Mouse (Mus musculus) adrenal gland, postnatal 14 days (tissue): ENCODE measurements around the gene Asb18. TPM values are rescaled to one million over a fixed set of nuclear protein-coding genes. Genes with fewer than 3 reads are reported as not detected.
A peak's percentile ranks its signal among the peaks of the same experiment; 100 is the strongest.

ENCODE experiments used
- DNase-seq: peaks from one replicate; pipeline ENCODE4 v3.0.0; 2021; ENCODE audit warnings: mixed read lengths
- total RNA-seq: library from RNA; stranded (reverse); gene quantifications from 2 replicates; pipeline ENCODE4 v1.2.3, GENCODE M21; 2021

The Asb18 gene
- total RNA-seq, 1 experiment from 2014 or later: not detected

DNA sequence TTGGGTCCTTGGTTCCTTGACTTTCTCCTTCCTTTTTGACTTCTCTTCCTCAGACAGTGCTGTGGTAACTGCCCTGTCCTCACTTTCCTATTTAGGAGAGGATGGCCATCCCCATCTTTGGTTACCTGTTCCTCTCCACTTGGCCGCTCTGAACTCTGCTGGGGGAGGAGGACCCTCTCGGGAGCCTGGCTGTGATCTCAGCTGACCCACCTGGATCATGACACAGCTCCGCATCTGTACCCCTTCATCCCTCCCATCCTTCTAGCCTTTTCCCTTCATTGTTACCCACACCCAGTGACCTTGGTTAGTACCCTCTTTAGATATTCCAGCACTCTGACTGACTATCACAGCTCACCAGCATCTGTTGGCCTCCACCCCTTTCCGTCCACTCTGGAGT lies 44.8 kb downstream of the Asb18 start:
- no peak for DNase-seq

DNA sequence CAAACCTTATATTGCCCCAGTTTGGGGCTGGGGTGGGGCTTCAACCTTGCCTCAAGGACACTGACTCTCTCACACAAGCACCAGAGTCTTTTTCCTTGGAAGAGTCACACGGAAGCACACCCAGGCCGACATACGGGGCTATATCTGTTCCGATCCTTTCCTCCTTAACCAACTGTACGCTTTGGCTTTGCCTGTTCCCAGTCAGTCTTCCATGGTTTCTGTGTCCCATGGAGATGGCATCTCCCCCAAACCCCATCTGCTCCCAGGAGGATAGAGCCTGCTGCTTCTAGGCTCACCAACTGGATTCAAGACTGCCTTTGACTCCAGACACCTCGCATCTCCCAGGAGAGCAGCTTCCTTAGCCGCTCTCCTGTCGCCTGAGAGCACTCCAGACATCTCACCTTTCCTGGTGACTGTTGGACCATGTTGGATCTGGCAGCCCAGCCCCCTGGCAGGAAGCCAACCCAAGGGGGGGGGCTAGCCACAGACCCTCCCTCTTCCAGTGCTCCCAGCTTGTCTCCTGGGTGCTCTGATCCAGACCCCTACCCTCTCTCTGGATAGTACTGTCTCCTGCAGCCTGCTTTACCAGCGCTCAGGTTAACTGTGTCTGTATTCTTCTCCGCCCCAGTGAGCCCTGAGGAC lies 45.3 kb downstream of the Asb18 start:
- DNase-seq: no peak

DNA sequence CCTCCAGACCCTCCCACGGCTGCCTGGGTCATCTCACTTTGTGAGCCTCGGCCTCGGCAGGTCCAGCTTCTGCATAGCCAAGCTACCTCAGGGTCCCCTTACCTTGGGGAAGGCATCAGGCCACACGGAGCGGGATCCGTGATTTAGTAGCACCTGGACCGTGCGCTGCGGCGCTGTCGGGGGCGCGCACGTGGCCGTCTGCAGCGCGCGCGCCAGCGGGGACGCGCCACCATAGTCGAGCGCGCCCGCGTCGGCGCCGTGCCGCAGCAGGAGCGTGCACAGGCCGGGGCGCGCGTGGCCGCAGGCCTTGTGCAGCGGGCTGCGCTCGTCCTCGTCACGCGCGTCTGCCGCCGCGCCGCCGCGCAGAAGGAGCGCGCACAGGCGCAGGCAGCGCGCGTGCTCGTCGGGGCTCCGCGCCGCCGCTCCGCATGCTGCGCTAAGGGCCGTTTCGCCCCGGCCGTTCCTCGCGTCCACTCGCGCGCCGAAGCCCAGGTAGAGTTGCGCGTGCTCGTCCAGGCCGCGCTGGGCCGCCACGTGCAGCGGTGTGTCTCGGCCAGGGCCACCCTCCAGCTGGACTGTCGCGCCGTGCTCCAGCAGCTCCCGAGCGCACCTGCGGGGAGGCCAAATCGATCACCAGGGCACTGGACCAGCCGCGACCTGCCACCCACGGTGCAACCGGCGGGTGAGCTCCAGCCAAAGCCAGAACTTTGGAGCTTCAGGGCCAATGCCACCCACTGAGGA lies 46.2 kb downstream of the Asb18 start:
- peak; percentile 39 for DNase-seq

- no peak for DNase-seq
These were observed 46.9 kb downstream of the Asb18 start for GRCm38 (mm10) chr1:89967585-89967984.

GRCm38 (mm10) chr1:89964426-89964825 lies 50.0 kb downstream of the Asb18 start:
- DNase-seq: no peak

DNA sequence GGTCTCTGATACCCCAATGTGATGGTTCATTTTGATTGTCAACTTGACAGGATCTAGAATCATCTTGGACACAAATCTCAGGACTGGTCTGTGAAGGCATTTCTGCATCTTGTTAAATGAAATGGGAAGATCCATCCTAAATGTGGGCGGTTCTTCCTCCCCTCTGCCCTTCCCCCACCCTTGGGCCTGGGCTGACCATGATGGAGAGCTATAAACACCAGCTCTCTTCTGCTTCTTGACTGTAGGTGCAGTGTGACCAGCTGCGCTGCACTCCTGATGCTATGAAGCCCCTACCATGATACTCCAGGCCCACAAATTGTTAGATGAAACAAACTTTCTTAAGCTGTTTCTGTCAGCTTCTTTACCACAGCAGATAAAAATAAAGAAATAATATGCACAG lies 51.2 kb downstream of the Asb18 start:
- no peak for DNase-seq

- DNase-seq: no peak
These were observed 52.4 kb downstream of the Asb18 start for GRCm38 (mm10) chr1:89962092-89962491.

DNA sequence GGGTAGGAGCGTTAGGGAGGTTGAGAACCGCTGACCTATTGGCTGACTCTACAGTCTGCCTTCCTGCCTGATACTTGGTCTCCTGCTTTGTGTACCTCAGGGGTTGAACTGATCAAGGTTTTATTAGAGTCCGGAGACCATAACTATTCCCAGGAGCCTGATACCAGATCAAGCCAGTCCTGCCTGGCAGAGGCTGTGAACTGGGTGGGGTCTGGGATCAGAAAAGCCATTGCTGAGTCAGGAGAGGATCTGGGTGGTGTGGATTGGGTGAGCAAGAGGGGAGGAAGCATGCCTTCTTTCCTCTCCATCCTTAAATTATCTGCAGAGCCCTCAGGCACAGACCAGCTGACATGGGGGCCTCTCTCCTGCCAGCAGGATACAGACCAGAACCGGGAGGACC lies 55.1 kb downstream of the Asb18 start:
- no peak for DNase-seq

DNA sequence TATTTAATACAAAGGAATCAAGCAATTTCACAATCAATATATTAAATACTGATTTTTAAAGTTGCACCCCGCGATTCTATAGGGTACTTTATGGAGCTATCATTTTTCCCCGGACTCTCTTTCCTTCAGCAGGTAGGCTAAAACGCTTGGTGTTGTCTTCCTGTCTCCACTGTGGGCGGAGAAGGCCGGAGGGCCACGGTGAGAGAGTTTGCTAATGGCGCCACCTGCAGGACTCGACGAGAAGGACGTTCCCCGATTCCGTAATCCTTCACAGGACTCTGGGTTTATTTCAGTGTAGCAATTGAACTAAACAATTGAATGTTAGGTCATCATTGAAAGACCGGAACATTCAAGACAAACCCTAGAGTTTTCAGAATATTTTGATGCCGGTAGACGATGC lies 71.3 kb downstream of the Asb18 start:
- DNase-seq: peak; percentile 85

DNA sequence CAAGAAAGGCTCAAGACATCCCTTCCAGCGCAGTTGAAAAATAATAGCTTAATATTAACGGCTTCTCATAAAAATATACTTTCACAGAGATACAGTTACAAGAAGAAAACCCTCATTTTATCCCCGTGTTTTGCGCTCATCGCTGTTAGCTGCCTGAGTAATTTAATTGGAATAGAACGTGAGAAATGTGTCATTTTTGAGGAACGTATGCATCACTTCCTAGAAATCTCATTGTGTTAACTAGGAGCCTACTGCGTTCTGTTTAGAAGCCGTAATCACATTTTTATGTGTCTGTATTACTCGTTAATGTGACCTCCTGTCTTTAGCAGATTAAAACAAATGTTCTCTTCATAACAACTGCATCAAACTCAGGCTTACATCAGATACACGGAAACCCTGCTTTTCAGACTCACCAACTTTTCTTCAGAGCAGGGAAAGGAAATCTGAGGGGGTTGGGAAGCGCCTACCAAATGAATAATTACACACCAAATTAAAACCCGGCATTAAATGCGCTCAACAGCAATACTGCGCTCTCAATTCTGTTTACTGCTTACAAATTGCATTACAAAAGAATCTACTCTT lies 72.0 kb downstream of the Asb18 start:
- no peak for DNase-seq

- no peak for DNase-seq
These were observed 72.6 kb downstream of the Asb18 start for GRCm38 (mm10) chr1:89941701-89942381.

GRCm38 (mm10) chr1:89940961-89941524 lies 73.4 kb downstream of the Asb18 start:
- DNase-seq: no peak

- peak; percentile 88 for DNase-seq
These were observed 74.3 kb downstream of the Asb18 start for GRCm38 (mm10) chr1:89939981-89940726.

DNA sequence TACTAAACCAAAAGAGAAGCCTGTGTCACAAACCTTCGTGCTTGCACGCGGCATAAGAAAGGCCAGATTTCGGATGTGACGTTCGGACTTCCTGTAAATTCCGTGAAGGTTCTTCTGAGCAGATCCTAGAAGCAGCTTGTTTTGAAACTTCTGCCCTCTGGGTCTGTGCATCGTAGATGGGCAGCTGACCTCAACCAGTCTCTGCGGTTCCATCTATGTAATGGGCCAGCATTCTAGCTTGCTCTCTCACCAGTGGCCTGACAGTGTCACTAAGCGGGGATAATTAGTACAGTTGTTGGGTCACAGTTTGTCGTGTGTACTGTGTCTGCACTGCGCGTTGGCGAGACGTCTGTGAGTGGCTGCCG lies 74.9 kb downstream of the Asb18 start:
- no peak for DNase-seq

GRCm38 (mm10) chr1:89938884-89939595 lies 75.4 kb downstream of the Asb18 start:
- DNase-seq: no peak

DNA sequence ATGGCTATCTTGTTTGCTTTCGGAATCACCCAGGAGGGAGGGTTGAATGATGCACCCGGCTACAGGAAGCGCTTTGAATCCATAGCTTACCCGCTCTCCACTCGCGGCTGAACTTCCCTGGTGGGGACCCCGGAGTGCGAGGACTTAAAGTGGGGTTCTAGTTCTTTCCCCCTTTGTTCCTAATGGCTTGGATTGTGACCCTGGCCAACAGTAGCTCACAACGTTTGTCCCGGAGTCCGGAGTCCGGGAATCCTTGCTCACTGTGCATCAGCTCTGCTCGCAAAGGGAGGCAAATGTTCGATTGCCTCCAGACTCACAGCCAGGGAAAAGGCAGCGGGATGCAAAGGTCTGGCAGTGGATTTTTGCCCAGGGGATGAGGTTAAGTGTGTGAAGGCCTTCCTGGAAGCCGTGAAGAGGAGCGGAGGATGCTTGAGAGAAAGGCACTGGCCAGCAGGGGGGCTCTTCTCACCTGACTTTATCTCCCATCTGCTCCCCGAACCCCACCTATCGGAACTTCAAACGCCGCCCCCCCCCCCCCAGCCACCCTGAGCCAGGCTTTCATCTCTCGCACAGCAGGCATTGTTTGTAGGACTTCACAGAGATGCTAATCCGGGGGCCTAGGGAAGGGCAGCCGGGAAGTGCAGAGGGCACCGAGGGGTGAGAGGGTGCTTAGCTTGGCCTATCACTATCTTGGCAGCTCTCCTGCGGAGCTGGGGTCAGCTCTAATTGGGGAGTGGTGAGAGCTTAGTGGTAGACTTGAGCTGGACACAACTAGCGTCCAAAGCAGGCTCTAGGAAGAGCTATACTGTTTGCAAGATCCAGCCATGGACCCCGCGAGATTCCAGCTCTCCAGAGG lies 78.7 kb downstream of the Asb18 start:
- no peak for DNase-seq

GRCm38 (mm10) chr1:89934316-89935260 lies 79.9 kb downstream of the Asb18 start:
- DNase-seq: no peak

DNA sequence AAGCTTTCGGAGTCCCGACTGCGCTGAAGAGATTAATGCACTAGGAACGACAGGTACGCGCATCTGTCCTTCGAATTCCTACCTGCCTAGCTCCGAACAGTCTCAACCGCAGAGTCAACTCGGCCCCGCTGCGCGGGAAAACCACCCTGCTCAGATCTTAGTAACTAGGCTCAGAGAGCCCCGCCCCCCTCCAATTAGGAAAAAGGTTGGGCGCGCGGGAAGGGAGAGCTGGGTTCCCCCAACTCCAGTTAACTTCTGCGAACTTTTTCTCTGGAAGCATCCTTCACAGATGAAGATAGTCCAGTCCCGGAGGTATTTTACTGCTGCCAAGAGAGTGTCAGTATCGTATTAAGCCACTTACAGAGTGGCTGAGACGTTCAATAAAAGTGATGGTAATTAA lies 80.7 kb downstream of the Asb18 start:
- DNase-seq: no peak

DNA sequence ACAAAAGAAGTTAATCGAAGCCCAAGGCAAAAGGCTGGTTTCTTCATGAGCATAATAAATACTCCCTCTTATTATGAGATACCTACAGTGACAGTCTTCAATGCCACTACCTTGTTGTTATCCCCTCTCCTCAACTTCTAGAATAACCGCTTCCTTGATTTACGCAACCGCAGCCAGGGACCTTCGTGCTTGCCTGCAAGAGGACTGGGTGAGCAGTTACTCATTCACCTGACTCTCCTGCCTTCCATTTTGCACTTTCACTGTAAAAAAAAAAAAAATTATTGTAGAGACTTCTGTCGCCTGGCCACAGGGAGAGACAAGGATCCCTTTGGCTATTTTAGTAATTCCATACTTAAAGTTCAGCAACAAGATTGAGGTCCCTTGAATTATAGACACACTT lies 81.4 kb downstream of the Asb18 start:
- DNase-seq: no peak
